Mouse (Mus musculus) lung, adult 2 months (tissue): ENCODE measurements around the gene Prss33.

Experiments used
- CTCF ChIP-seq: fragments of 200-500 bp; IDR thresholded peaks from 2 replicates; pipeline ENCODE4 v1.5.1; 2011; ENCODE audit warnings: mild to moderate bottlenecking, low read length, control low read depth; ENCODE audit not compliant: insufficient read depth
- POLR2A ChIP-seq: fragments of 200-500 bp; IDR thresholded peaks from 2 replicates; pipeline ENCODE4 v1.6.1; 2011; ENCODE audit warnings: low read depth, mild to moderate bottlenecking, control low read depth, low read length, borderline replicate concordance; ENCODE audit errors: extremely low read depth

DNA sequence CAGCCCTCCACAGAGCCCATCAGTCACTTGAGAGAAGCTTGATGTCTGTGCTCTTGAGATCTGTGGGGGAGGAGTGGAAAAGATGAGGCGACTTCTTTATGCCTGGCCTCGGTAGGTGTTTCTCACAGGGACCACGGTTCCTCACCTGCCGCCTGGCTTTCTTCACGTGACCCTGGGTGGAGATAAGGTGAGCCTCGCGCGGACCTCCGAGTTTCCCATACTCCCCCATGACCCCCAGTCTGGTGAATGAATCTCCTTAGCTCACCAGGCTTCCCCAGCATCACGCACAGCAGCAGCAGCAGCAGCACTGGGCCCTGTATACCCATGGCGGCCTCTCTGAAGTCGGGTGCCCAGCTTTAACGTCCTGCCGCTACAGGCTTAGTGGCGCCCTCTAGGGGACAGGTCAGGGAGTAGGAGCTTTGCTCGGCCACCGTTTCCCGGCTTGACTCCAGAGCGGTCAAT, 8.0 kb upstream of the Prss33 start, which contains the start of the genes Prss32 and Prss41:
- TF ChIP-seq POLR2A (no peak), CTCF (peak; percentile 65)
